Mouse (Mus musculus) CD8-positive naive resting alpha-beta T cell, adult 2 months (primary cell): ENCODE measurements around the gene Tifa.

Source experiments
- DNase-seq, 2 experiments: peaks; one replicate each; pipeline ENCODE4 v3.0.0; 2022; ENCODE audit warnings: low read depth in 2 of 2, low spot score in 2 of 2

Tifa gene

GRCm38 (mm10) chr3:127787032-127787431 lies 2.6 kb upstream of the Tifa start:
- DNase-seq, result no peak

- DNase-seq, result no peak
These were observed 1.6 kb upstream of the Tifa start for GRCm38 (mm10) chr3:127788038-127788437.

- DNase-seq, result no peak
These were observed 686 bp upstream of the Tifa start for GRCm38 (mm10) chr3:127788919-127789318.

GRCm38 (mm10) chr3:127790234-127791055 lies 840 bp downstream of the Tifa start:
- no peak for DNase-seq

GRCm38 (mm10) chr3:127791056-127791483 lies 1.5 kb downstream of the Tifa start:
- DNase-seq, result no peak

- DNase-seq, result no peak
These were observed 2.3 kb downstream of the Tifa start for GRCm38 (mm10) chr3:127791595-127792561.

DNA sequence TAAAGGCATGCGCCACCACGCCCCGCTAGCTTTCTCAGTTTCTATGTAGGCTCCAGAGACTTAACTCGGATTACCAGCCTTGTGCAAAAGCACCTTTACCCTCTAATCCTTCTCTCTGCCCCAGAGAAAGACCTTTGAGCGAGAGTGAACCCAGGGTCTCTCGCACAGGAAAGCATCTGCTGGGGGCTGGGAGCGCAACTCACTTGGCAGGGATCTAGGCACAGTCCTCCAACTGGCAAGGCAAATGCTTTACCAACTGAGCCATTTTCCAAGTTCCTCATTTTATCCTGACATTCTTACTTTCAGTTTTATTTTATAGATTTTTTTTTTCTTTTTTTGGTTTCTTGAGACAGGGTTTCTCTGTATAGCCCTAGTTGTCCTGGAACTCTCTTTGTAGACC lies 3.4 kb downstream of the Tifa start:
- no peak for DNase-seq

- no peak for DNase-seq
These were observed 6.2 kb downstream of the Tifa start for GRCm38 (mm10) chr3:127795762-127796161.

DNA sequence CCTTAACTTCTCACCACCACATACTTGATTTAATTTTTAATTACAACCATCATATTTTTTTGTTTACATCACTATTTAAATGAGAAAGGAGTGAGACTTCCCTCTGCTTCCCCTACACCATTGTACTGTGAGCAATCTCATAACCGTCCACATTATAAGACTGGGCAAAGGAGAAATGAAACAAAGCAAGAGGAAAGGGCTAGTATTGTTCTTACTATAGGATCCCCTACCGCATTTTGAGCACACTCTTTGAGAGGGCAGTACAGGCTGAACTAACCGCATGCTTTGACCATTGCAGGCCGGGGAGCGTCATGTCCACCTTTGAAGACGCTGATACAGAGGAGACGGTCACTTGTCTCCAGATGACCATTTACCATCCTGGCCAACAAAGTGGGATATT lies 6.7 kb downstream of the Tifa start:
- no peak for DNase-seq

GRCm38 (mm10) chr3:127801162-127801561 lies 11.6 kb downstream of the Tifa start:
- no peak for DNase-seq

DNA sequence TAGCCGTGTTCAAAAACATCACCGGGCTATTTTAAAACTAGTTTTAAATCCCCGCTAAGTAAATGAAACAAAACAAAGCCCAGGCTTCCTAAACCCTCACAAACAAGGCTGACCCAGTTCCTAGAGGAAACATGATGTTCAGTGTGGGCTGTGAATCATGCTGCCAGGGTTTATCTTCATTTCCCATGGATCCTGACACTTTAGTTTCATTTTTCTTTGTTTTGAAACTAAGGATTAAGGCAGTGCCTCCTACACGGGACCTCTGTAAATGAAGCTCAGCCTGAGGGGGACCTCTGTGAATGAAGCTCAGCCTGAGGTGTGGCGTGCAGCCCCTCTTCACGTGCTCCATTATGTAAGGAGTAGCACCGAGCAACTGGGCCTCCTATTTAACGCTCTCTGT lies 13.2 kb downstream of the Tifa start:
- no peak for DNase-seq

GRCm38 (mm10) chr3:127804439-127804838 lies 14.8 kb downstream of the Tifa start:
- DNase-seq, result no peak

- DNase-seq, result no peak
These were observed 15.5 kb downstream of the Tifa start for GRCm38 (mm10) chr3:127805071-127805470.

DNA sequence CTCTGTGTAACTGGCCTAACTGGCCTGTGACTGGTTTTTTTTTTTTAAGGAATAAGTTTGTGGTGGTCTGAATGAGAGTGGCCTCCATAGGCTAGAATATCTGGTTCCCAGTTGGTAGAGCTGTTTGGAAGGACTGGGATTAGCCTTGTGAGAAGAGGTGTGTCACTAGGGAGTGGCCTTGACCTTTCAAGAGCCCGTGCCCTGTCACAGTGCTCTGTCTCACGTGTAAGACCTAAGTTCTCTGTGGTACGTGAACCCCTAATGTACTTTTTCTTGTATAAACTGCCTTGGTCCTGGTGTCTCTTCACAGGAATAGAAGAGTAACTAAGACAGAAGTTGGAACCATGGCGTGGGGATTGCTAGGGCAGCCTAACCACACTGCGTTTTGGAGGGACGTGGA lies 16.4 kb downstream of the Tifa start:
- no peak for DNase-seq

- no peak for DNase-seq
These were observed 18.2 kb downstream of the Tifa start for GRCm38 (mm10) chr3:127807846-127808245.

GRCm38 (mm10) chr3:127809103-127809502 lies 19.5 kb downstream of the Tifa start:
- DNase-seq, result no peak

DNA sequence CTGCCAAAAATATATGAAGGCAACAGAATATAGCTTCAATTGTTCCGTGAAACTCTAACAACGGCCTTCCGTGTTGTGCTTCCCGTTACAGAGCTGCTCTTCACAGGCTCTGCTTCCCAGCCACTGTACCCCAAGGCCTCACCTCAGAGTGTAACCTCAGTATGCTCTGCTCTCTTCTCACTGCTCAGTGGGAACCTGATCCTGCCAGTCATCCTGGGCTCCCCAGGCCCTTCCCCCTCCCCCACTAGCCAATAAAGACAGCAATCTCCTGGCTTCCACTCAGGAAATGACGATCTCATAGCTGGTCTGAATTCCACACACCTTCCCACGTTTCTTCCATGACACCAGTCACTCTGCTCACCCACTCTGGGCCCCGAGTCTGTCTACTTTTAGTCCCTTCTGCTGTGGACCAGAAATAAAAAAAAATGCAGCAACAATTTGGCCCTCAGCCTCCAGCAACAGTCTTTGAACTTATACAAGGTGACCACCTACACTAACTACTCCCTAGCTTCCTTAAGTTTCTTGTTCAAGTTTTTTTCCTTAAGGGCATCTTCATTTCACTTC lies 27.6 kb downstream of the Tifa start:
- DNase-seq, result no peak

GRCm38 (mm10) chr3:127818694-127819663 lies 29.4 kb downstream of the Tifa start:
- DNase-seq, result no peak

DNA sequence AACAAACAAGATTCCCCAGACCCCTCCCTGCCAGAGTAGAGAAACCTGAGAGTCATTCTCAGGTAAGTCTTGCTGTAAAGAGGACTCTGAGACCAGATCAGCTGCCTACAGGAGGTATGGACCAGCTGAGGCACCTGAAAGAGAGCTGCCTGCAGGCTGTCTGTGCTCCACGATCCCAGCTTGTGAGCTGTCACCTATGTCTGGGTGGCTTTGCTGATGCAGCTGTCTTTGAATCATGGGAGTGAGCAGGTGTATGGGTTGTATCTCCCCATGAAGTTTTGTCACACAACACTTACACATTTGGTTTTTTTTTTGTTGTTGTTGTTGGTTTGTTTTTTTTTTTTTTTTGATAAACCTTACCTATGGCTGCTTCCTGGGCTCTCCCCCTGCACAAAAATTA lies 30.8 kb downstream of the Tifa start:
- no peak for DNase-seq

GRCm38 (mm10) chr3:127821209-127821608 lies 31.6 kb downstream of the Tifa start:
- no peak for DNase-seq
